Mouse (Mus musculus) retina, postnatal 7 days (tissue): ENCODE results near the gene AW549877.
A peak's percentile ranks its signal among the peaks of the same experiment; 100 is the strongest.

Experiments used
- DNase-seq: peaks from one replicate; pipeline ENCODE4 v3.0.0-alpha.2; 2012; ENCODE audit warnings: low read depth, low spot score

Gene AW549877

DNA sequence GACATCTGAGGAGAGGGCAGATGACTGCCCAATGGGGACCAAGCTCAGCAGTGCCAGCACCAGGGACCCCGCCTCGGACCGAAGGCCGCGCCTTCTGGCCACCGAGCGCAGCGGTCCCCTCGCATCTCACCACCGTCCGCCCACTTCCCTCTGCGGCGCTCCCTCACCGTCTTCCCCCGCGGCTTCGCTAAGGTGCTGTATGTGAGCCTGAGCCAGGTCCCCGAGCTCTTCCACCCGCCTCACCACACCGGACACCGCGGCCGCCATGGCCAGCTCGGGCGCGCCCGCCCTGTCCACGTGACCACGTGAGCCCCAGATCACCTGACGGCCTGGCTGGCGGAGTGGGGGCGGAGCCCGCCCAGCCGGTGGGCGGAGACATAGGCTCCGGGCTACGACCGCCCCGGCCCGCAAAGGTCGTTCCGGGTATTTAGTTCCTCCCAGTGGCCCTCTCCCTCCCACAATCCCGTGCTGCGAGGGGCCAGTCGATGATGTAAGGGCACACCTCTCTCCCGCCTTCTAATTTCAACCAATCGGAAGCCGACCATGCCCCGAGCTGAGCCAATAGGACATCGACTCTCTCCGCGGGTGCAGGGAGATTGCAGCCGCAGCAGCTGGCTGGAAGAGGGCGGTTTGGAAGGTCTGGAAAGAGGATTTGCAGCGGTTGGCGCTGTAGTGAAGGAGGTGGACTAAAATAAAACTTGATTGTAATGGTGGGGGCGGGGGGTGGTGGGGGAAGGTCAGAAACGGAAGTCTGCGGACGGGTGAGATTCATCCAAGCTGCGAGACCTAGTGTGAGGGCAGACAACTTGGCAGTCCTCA is at the start of gene AW549877:
Gene AW549877, minus strand, starts transcription at position 297 of the 819 bp plus-strand sequence.
- peak; percentile 98 for DNase-seq

DNA sequence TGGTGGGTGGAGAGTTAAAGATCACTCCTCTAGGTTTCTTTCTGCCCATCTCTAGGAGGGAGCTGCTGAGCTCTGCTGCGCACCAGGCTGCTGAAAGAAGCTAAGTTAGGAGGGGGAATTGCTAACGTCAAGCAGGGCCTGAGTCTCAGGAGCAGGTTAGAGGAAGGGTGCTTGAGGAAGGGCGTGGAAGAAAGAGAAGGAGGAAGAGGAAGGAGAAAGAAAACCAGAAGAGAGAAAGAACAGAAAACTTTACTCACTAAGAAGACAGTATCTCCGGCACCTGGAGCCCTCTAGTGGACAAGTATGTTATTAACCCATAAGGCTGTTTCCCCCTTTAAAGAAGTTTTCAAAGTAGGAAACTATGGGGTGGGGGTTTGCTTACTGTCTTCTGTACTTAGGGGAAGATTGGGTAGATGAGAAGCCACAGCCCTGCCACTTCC is 47.5 kb upstream of the AW549877 start:
- DNase-seq: no peak

DNA sequence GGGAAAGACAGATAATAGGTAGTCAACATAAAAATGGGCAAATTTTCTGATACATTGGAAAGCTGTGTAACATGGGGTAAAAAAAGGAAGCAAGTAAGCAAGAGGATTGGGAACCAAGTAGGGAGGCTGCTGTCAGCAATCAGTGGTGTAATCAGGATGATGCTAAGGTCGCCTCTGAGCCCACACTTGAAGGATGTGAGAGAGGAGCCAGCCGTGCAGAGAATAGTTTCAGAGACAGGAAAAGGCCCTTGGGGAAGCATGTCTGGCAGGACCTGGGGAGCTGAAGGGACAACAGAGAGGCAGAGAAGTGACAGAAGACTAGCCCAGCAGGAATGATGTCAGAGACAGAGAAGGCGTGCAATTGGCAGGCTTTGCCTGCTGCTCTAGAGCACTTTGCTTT is 46.9 kb upstream of the AW549877 start:
- no peak for DNase-seq

DNA sequence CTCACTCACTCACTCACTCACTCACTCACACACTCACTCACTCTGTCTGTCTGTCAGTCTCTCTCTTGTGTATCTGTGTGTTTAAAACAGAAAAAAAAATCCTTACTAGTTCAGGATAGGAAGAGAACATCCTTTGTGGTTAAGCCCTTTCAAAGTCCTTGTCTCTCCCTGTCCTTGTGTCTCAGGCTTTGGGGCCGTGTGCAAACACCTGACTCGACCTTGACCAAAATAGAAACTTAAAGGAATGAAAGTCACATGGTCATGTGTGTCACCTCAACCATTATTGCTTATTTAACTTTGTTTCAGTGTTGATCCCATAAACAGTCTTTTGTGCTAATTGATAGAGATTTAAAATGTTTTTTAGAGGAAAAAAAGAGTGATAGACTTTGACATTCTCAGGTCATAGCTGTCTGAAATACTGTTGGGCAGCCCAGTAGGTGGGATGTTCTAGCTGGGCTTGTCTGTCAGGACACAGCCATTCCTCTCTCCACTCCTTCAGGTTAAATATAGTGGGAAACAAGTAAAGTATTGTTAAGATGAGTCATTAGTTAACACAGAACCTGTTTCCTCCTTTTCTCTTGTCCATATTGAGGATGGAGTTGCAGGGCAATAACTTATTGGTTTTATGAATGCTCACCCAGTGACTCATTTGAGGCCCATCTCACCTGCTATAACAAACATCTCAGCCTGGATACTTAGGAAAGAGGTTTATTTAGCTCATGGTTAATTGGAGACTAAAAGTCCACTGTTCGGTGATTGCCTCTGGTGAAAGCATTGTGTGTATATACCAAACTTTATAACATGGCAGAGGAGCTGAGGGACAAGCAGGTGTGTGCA is 37.8 kb upstream of the AW549877 start:
- no peak for DNase-seq

DNA sequence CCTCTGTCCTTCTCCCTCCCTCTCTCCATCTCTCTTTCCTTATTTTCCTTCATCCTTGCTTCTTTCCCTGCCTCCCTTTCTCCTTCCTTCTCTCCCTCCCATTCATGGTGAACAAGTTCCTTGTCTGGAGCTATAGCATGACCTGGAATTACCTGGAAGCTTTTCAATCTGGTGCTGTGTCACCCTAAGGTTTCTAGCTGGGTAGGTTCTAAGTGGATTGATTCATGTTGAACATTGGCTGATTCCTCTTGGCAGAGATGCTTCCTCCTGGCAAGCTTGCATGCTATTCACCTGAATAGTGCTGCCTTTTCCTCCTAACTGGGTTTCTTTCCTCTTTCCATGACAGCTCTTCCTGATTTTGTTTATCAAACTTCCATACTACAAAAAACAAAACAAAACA is 33.4 kb upstream of the AW549877 start:
- DNase-seq: no peak

DNA sequence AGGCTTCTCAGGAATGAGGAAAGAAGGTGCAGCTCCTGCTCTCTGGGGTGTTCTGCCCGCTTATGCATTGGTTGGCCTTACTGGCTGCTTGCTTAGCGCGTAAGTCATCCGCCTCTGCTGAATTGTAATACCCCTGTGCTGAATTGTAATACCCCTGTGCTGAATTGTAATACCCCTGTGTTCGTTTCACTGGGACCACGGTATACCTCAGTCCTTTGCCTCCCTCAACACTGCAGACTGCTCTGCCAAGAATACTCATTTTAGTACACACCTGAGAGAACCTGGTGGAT is 32.8 kb upstream of the AW549877 start:
- DNase-seq: no peak

DNA sequence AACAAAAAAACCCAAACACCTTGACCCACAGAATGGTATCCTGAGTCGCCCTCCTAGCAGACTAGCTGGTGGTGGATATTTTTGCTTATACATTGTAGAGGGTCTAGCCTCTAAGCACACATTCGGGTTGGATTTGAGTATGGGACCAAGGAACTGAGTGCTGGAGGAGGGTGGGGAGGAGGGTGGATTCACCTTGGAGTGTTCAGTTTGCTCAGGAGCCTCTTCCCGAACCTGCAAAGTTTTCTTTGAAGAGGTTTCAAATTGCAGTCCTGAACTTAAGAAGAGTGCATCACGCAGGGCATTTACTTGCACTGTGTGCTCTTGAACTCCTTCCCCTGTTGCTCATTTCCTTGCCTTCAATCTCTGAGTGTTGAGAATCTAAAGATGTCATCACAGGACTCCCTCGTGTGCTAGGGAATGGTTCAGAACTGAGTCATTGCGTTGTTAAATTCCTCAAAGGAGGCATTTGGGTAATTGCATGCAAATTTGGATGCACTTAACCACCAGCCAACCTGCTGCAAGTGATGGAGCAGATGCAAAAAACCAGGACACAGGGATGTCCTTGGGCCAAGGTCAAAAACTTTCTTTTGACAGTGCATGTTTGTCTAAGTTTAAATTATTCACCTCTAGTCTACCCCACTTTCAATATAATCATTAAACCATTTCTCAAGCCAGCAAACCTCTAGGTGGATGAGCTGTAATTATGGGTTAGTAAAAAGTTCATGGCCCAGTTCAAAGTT is 32.3 kb upstream of the AW549877 start:
- DNase-seq: no peak

DNA sequence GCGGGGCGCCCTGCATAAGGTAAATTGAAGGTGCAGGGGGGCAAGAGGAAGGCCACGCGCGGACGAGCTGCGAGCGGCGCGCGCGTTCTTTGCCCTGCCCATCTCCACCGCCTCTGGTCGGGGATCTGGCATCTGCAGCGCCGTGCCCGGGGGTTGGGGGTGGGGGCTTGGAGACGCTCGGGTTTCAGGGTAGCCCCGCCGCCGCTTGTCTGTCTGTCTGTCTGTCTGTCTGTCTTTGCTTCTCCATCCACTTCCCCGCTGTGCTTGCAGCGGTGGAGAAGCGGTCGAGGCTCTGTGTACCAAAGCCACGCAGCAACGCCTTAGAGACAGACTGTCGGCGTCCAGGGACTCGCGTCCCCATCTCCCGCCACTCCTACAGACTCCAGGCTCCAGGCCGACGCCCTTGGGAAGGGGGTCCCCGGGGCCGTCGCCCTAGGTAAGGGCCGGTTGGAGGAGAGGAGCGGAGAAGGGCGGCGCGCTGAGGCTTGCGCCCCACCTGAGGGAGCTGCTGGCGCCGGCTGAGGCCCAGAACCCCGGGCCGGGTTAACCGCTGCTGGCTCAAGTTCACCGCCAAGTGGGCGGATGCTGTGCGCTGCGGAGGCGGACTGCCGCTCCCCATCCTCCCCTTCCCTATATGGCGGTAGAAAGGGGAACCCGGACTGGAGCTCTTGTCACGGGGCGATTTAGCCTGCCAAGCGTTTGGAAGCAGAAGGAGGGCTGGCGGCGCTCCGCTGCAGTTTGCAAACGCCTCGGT is 31.5 kb upstream of the AW549877 start:
- peak; percentile 46 for DNase-seq

DNA sequence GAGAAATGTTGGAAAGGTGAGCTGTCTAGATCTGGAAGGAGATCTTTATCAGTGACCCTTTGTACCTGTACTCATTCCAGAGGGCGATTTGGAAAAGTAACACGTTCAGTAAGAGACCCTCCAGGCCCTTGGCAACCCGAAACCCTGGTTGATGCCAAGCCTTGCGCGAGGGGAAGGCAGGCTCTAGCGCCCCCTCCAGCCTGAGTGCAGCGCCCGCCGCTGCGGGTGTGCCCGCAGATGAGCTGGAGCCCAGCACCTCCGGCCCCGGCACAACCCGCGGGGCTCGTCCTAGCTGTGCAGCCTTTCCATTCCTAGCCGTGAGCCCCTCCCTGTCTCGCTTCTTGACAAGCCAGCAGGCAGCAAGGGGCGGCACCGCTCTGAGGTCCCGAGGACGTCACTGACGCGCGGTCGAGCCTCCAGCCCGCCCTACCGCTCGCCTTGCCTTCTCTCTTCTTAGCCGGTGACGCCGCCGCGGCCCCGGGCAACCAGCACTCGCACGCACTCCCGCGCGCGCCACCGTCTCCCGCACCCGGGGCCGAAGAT is 30.8 kb upstream of the AW549877 start, which contains the start of gene Oxct1:
Gene Oxct1, plus strand, starts transcription at position 153 of the 543 bp plus-strand sequence.
- peak; percentile 81 for DNase-seq

DNA sequence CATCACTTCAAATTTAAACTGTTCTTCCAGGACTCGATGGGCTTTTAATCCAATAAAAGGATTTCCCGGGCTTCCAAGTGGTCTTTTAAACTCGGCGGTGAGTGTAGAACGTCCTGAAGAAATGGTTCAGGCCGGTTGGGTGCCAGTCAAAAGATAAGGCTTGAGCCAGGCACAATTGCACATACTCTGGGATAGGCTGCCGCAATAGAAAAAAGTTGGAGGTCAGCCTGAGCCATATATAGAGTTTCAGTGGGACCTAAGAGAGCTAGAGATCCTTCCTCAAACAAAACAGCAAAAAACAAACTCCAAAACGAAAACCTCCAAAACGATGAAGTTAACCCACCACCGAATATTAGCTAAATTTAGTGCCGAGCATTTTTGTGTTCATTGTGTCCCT is 30.0 kb upstream of the AW549877 start:
- no peak for DNase-seq

DNA sequence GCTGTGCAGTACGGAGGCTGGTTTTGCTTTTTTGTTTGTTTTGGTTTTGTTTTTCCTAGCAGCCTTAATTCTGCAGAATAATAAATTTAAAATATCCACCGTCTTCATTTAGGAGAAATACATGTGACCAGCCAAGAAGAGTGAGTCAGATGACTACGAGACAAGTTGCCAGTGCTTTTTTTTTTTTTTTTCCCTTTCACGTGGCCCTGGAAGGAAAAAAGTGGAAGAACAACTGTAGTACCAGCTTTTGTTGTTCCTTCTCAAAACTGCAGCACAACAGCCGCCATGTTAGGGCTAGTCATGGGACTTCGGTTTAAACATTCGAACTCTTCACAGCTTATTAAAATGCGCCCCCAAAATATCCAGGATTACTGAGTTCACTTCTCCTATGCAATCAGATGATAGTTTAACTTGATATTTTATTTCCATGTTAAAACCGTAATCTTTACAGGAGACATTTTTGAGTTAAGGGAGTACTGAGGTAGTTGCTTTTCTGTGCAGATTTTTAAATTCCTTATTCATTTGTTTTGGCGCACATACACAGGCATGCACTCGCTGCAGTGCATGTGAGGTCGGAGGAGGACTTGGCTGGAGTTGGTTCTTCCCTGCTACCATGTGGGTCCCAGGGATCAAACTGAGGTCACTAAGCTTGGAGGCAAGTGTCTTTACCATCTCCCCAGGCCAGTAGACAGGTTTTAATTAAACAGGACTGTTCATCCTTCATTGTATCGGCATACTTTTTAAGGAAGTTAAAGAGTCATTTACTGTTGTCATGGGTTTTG is 29.4 kb upstream of the AW549877 start:
- no peak for DNase-seq

DNA sequence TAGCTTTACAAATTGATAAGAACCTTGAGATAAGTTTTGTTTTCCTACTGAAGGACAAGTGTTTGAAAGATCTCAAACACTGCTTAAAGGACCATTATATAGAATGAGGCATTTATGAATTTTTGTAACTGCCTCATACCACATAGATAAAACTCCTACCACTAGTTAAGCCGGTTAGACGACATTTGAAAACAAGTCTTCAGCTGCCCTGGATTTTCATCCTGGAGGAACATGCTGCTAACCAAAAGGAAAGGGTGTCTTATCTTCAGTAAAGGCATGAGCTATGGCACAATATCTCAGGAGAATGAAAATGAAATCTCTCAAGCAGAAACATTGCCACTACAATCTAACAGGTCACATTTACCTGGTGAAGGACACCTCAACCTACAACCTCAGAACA is 28.2 kb upstream of the AW549877 start:
- DNase-seq: no peak

DNA sequence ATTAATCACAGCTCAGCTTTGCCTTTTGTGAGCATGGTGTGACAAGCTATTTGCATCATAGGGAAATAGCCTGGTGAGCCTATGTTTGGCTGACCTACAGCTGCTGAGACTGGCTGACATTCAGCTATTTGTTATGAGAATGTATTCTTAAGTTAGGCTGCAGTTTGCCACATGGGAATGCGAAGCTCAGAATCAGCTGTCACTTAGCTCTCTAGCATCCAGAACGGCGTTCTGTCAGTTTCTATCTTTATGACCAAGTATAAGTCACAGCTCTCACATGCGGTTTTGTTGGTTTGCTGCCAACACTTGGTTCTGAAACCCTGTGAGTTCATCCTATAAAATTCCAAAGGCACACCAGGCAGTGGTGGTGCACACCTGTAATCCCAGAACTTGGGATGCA is 25.2 kb upstream of the AW549877 start:
- DNase-seq: no peak

DNA sequence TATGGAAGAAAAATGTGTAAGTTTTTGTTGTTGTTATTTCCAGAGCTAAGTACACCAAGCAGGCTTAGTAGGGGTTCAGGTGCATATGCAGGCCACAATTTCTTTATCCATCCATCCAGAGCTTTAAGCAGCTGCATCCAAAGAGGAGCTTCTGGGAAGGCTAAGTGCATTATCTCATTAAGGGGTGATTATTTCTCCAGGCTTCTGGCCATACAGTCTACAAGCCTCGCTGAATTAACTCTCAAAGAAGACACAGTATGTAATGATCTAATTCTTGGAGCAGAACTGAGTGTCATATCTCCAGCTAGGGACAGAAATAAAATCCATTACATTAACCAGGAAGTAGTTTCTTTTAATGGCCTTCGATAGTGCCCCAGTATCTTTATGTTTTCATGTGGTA is 18.3 kb upstream of the AW549877 start:
- DNase-seq: peak; percentile 50

DNA sequence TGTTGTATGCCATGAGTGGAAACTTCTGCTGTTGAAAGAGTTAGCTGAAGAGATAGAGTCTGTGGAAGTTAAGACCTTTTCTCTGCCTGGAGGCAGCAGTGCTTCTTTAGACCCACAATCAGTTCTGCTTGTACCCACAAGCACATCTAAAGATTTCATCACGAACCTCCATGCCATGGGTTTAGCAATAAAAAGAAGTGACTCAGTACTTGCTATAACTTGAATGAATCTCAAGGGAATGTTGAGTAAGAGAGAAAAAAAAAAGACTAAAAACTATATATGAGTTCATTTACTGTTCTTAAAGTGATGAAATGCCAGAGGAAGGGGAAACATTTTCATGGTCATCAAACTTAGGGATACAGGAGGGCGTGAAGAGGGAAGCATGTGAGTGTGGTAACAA is 5.0 kb upstream of the AW549877 start:
- DNase-seq: no peak

DNA sequence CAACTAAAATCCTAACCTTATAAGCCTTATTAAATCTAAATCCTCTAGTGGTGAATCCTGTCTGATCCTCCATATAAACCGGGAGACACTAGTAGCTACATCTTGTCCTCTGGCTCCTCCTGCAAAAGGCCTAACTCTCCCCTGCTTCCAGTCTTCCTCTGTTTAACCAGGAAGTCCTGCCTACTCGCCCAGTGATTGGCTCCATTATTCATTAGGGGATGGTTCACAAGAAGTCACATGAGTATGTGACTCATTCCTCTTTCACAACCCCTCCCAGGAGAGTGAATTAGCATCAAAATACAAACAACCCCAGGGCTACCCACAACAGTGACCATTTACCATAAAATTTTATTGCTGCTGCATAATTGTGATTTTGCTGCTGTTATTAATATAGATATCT is 3.6 kb upstream of the AW549877 start:
- DNase-seq: no peak

DNA sequence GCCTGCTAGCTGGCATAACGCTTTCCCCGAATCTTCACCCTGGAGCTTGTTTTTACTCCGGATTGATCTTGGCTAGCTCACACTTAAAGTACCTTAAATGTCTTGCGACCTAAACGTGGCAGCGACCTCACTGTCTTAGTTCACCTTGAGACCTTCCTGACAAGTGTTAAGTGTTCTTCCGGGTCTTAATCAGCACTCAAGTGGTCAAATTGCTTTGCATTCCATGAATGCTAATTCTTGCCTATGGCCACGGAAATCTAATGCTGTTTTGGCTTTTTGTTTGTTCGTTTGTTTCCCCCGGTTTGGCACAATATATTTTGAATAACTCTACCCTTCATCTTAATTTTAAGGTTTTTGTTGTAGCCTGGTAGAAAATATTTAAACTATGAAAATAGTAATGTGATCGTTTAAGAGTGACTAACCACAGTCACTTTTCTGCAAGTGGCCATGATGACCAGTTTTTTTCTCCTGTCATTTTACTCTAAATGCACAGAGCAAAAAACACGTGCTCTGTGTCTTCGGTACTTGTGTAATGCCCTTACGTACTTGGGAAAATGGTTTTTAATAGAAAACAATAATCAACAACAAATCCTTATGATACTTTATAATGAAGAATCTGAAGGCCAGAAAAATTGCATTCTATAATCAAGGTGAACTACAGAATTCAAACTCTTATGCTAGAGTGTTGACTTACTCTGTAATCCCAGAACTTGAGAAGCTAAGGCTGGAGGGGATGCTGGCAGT is 895 bp upstream of the AW549877 start:
- no peak for DNase-seq

DNA sequence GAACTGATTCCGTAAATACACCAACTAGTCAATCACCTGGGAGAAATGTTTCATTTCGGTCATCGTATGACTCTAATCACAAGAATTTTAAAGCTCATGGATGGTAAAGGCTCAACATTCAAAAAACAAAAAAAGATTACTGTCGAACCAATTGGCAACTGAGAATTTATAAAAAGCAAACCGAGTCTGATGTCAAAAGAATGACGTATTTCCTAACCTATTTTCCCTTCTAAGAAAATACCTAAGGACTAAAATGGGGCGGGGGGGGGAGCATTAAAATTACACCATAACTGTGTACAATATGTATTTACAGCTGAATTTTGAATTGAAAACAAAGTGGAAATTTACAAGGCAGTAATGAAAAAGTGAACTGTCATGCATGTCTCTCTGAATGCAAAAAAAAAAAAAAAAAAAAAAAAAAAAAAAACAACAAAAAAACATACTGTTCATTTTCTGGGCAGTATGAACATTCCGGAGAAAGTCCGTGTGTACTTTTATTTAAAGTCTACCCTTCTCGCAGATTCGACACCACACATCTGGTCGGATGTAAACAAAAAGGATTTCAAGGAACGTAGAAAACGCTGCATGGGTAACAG is 594 bp downstream of the AW549877 start:
- no peak for DNase-seq

DNA sequence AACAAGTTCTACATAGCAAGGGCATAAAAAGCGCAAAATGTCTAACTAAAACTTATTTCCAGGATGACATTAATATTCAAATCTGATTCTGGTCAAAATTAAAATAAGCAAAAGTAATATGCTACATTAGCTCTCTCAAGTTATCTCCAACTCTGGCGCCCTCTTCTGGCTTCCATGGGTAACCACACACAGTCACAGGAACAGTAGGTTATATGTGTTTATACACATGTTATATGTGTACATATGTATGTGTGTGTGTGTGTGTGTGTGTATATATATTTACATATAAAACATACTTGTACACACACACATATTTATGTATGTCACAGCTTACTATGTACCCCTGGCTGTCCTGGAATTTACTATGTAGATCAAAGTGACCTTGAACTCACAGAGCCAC is 7.6 kb downstream of the AW549877 start:
- DNase-seq: no peak
